Mouse (Mus musculus) midbrain, embryonic 15.5 days (tissue): Measurements from ENCODE around the gene Pth2. TPM values are rescaled to one million over a fixed set of nuclear protein-coding genes. Genes with fewer than 3 reads are reported as not detected.

ENCODE experiments used
- ATAC-seq: fragments of 200-750 bp; cut with Nextera tagmentation; replicated peaks from 2 replicates; pipeline ENCODE4 v1.8.0; 2017; ENCODE audit warnings: moderate TSS enrichment
- H3K27ac ChIP-seq: fragments of 300-500 bp; sonication (generic); 2 replicates; pipeline ENCODE4 v1.5.1; 2015; ENCODE audit warnings: mild to moderate bottlenecking, inconsistent platforms
- H3K27me3 ChIP-seq: fragments of 300-500 bp; sonication (generic); replicated peaks from 2 replicates; pipeline ENCODE4 v1.6.1; 2015; ENCODE audit warnings: inconsistent platforms
- H3K36me3 ChIP-seq: fragments of 300-500 bp; sonication (generic); replicated peaks from 2 replicates; pipeline ENCODE4 v1.6.1; 2015; ENCODE audit warnings: inconsistent platforms
- H3K4me1 ChIP-seq: fragments of 300-500 bp; sonication (generic); 2 replicates; pipeline ENCODE4 v1.6.1; 2015; ENCODE audit warnings: inconsistent platforms
- H3K4me2 ChIP-seq: fragments of 300-500 bp; sonication (generic); 2 replicates; pipeline ENCODE4 v1.6.1; 2015; ENCODE audit warnings: inconsistent platforms, mild to moderate bottlenecking, moderate library complexity
- H3K4me3 ChIP-seq: fragments of 300-500 bp; sonication (generic); 2 replicates; pipeline ENCODE4 v1.5.1; 2015; ENCODE audit warnings: mild to moderate bottlenecking, inconsistent platforms
- H3K9ac ChIP-seq: fragments of 300-500 bp; sonication (generic); 2 replicates; pipeline ENCODE4 v1.6.1; 2015; ENCODE audit warnings: mild to moderate bottlenecking, inconsistent platforms
- H3K9me3 ChIP-seq: fragments of 300-500 bp; sonication (generic); 2 replicates; pipeline ENCODE4 v1.6.1; 2016; ENCODE audit warnings: inconsistent platforms
- WGBS: fragments of 180-500 bp; shearing (Covaris S2); methylation state at CpG from one replicate; pipeline ENCODE4 v1.1.7; 2015; ENCODE audit warnings: mixed read lengths; 5-methylcytosine and 5-hydroxymethylcytosine counted together
- polyA plus RNA-seq: library from polyadenylated mRNA; unstranded; fragments of >200 nt; fragmentation: Nextera tagmentation; extraction: Ambion mirVana; gene quantifications from 2 replicates; pipeline ENCODE4 v1.2.1, GENCODE M21; 2015

Gene Pth2
- polyA plus RNA-seq, 1 experiment from 2014 or later: 0.93 TPM

DNA sequence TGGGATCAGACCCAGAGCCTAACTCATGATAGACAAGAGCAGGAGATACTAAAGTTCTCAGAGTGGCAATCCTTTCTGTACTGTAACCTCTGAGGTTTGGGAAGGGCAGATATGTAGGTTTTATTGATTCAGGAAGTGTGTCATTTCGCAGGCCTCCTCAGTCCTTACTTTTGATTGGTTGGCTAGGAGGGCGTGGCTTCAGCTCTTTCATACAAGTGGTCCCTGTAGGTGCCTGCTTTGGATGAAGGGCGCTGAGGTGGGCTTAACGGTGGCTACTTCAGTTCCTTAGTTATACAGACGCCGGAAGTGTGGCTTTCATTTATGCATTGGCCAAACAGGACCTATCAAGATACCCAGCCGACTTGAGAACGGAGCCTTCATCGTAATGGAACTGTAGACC lies 25.2 kb upstream of the Pth2 start:
- H3K36me3 ChIP-seq: peaks cover 7% of the 10 kb centered on the region; the same call in 1 of the 2 replicates
- peak overlapping the region; percentile 69 for H3K4me2 ChIP-seq
- no peak overlapping the region for H3K9ac ChIP-seq
- H3K9me3 ChIP-seq: no peaks in the 10 kb centered on the region
- no peaks in the 10 kb centered on the region for H3K27me3 ChIP-seq
- peaks cover 18% of the 10 kb centered on the region for H3K4me1 ChIP-seq
- H3K27ac ChIP-seq: 0 out of 2 replicates have a peak overlapping the region, but pooled peaks have one; percentile 96
- no peak for ATAC-seq
- H3K4me3 ChIP-seq: peak overlapping the region; percentile 66; the same call in 1 of the 2 replicates
- 87% methylated on average over 9 of the region's 9 CpGs for WGBS

DNA sequence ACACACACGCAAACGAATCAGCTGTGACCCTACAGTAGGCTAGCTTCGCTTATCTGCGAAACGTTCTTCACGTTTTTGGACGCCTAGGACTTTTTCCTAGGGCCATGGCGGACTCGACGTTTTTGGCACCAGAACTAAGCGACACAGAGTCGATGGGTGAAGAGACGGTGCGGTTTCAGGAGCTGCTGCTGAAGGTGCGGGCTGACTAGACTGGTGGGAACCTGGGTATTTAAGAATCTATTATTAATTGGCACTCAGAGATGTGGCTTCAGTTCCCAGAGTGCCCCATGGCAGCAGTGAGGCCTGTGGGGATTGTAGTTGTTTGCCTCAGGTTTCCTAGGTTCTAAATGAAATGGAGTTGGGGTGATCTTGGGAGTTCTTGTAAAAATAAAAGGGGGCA lies 24.6 kb upstream of the Pth2 start:
- no peak overlapping the region for H3K9ac ChIP-seq
- ATAC-seq: no peak
- WGBS: 95% methylated on average over 15 of the region's 15 CpGs

DNA sequence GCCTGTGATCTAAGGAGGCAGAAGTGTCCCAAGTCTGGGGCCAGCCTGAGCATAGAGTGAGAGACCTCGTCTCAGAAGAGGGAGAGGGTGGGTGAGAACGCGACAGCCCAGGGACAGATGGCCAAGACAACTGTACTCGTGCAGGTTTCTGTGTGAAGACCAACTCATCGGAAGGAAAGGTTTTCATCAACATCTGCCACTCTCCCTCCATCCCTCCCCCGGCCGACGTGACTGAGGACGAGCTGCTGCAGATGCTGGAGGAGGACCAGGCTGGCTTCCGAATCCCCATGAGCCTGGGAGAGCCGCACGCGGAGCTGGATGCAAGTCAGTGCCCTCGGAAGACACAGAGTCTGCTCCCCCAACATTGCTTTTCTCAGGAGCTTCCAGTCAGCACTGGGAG lies 23.3 kb upstream of the Pth2 start:
- H3K9me3 ChIP-seq: no peaks in the 10 kb centered on the region
- no peak overlapping the region for H3K27ac ChIP-seq
- peaks cover 24% of the 10 kb centered on the region for H3K4me1 ChIP-seq
- no peak for ATAC-seq
- no peak overlapping the region for H3K4me2 ChIP-seq
- WGBS: 85% methylated on average over 14 of the region's 14 CpGs
- H3K9ac ChIP-seq: no peak overlapping the region
- no peaks in the 10 kb centered on the region for H3K27me3 ChIP-seq
- no peak overlapping the region for H3K4me3 ChIP-seq
- H3K36me3 ChIP-seq: peaks cover 7% of the 10 kb centered on the region; the same call in 1 of the 2 replicates

More for the DNA sequence above, 24.6 kb upstream of the Pth2 start:
- H3K4me2 ChIP-seq: no peak overlapping the region
- peaks cover 7% of the 10 kb centered on the region; the same call in 1 of the 2 replicates for H3K36me3 ChIP-seq
- no peak overlapping the region for H3K4me3 ChIP-seq
- no peak overlapping the region for H3K27ac ChIP-seq
- peaks cover 18% of the 10 kb centered on the region for H3K4me1 ChIP-seq
- H3K27me3 ChIP-seq: no peaks in the 10 kb centered on the region
- no peaks in the 10 kb centered on the region for H3K9me3 ChIP-seq

DNA sequence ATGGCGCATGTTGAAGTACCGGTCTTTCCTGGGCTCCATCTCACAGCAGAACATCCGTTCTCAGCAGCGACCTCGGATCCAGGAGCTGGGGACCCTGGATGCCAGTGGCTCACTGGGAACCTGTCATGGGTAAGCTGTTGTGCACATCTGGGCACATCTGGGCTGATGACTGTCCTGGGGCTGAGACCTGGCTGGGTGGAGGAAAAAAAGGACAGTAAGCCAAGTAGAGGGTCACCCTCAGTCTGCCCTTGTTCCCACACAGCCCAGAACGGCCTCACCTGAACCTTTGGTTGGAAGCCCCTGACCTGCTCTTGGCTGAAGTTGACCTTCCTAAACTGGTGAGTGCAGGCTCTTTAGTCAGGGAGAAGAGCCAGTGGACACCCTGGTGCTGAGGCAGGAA lies 21.8 kb upstream of the Pth2 start:
- peaks cover 26% of the 10 kb centered on the region for H3K4me1 ChIP-seq
- no peak overlapping the region for H3K4me3 ChIP-seq
- H3K36me3 ChIP-seq: peaks cover 7% of the 10 kb centered on the region; the same call in 1 of the 2 replicates
- H3K27ac ChIP-seq: no peak overlapping the region
- no peaks in the 10 kb centered on the region for H3K9me3 ChIP-seq
- H3K9ac ChIP-seq: no peak overlapping the region
- no peak for ATAC-seq
- WGBS: 97% methylated on average over 6 of the region's 6 CpGs
- peaks cover 13% of the 10 kb centered on the region for H3K27me3 ChIP-seq
- no peak overlapping the region for H3K4me2 ChIP-seq

DNA sequence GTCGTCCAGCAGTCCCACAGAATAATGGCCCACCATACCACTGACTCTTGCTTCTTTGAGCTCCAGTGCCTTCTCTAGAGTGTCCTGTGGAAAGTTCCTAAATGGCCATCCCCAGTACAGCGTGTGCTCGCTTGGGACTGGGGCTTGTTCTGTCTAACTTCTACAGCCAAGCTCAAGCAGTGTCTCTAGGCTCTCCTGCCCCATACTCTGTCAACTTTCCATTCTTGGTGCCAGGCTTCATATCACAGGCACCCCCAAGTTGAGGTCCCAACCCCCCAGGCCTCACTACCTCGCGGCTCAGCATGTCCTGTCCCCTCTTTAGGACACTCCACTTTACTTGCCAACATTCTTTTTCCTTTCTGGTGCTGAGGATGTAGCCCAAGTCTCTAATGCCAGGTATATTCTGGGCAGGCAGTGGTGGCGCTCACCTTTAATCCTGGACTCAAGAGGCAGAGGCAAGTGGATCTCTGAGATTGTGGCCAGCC lies 20.4 kb upstream of the Pth2 start:
- Histone ChIP-seq H3K4me3 (no peak overlapping the region), H3K27me3 (peaks cover 25% of the 10 kb centered on the region), H3K36me3 (peaks cover 7% of the 10 kb centered on the region; the same call in 1 of the 2 replicates), H3K4me2 (no peak overlapping the region), H3K9me3 (no peaks in the 10 kb centered on the region), H3K9ac (no peak overlapping the region), H3K4me1 (peaks cover 22% of the 10 kb centered on the region), H3K27ac (no peak overlapping the region)
- WGBS: 93% methylated on average over 6 of the region's 6 CpGs
- no peak for ATAC-seq

DNA sequence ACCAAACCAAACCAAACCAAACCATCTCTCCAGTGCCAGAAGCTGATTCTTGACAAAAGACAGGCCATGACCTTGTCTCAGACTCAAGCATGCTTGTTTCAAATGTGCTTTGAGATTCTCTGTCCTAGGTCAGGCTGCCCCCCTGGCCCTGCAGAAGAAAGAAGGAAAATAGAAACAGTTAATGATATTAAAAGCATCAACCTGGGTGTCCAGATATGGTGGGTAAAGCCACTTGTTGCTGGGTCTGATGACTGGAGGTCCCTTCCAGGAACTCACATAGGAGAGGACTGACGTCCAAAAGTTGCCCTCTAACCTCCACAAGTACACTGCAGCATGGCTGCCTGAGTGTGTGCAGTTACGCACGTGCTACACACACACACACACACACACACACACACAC lies 19.9 kb upstream of the Pth2 start:
- peaks cover 30% of the 10 kb centered on the region for H3K27me3 ChIP-seq
- peaks cover 7% of the 10 kb centered on the region; the same call in 1 of the 2 replicates for H3K36me3 ChIP-seq
- H3K9ac ChIP-seq: no peak overlapping the region
- no peak overlapping the region for H3K4me3 ChIP-seq
- WGBS: 89% methylated on average over 3 of the region's 3 CpGs
- no peaks in the 10 kb centered on the region for H3K9me3 ChIP-seq
- peaks cover 17% of the 10 kb centered on the region for H3K4me1 ChIP-seq
- H3K4me2 ChIP-seq: no peak overlapping the region
- no peak for ATAC-seq
- no peak overlapping the region for H3K27ac ChIP-seq

DNA sequence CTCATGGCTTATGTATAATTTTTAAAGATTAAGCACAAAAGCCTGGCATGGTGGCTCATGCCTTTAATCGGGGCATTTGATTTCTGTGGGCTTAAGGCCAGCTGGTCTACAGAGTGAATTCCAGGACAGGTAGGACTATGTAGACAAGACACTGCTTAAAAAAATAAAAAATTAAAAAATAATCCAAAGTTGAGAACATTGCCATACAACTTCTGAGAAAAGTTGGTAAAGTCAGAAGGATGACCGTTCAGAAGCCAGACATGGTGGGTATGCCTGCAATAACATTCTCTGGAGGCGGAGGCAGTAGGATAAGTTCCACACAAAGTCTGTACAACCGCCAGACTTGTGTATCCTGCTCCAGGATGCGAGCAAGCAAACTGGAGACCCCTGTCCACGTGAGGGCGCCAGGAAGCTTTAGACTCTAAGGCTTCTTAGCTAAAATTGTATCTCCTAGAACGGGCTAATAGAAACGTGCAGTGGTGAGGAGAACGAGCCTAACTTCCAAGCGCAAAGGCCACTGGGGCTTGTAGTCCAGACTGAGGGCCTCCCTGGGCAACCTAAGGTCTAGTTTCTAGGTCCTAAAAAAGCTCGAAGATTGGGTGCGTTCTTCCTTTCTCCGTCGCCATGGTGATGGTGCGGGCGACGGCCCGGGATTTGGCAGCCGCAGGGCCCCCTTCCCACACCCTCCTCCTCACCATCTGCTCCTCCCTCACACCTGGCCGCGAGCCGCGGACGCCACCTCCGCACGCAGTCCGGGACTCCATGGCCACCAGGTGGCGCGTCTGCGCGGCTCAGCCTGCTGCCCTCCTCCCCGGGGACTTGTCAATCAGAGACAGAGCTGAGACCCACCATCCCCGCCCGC lies 19.0 kb upstream of the Pth2 start:
- 4% methylated on average over 35 of the region's 35 CpGs for WGBS
- H3K27ac ChIP-seq: peak overlapping the region; percentile 72
- peak overlapping the region; percentile 78 for H3K4me2 ChIP-seq
- peak overlapping the region; percentile 33; the same call in 1 of the 2 replicates for H3K9ac ChIP-seq
- H3K9me3 ChIP-seq: no peaks in the 10 kb centered on the region
- ATAC-seq: peak; percentile 92
- H3K4me1 ChIP-seq: peaks cover 16% of the 10 kb centered on the region
- H3K27me3 ChIP-seq: peaks cover 39% of the 10 kb centered on the region
- peaks cover 7% of the 10 kb centered on the region; the same call in 1 of the 2 replicates for H3K36me3 ChIP-seq
- H3K4me3 ChIP-seq: peak overlapping the region; percentile 41

DNA sequence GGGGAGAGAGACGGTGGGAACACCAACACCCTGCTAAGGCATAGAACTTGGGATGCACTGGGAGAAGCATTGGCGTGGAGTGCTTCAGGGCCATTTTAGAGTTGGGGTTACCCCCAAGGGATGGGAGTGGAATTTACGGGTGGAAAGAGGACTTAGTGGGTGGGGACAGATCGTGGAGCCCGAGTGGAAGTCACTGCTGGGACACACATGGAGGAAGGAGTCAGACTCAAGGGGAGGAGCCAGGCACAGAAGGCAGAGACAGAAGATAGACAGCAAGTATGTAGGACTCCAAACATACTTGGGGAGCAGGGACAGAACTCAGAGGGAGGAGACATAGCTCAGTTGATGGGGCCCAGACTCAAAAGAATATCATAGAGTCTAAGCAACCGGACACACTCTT lies 18.2 kb upstream of the Pth2 start:
- Histone ChIP-seq H3K4me1 (peaks cover 16% of the 10 kb centered on the region), H3K9me3 (no peaks in the 10 kb centered on the region), H3K4me2 (peak overlapping the region; percentile 78), H3K9ac (peak overlapping the region; percentile 33; the same call in 1 of the 2 replicates), H3K27me3 (peaks cover 45% of the 10 kb centered on the region), H3K36me3 (peaks cover 7% of the 10 kb centered on the region; the same call in 1 of the 2 replicates), H3K4me3 (peak overlapping the region; percentile 41), H3K27ac (no peak overlapping the region)
- no peak for ATAC-seq
- 26% methylated on average over 6 of the region's 6 CpGs for WGBS

DNA sequence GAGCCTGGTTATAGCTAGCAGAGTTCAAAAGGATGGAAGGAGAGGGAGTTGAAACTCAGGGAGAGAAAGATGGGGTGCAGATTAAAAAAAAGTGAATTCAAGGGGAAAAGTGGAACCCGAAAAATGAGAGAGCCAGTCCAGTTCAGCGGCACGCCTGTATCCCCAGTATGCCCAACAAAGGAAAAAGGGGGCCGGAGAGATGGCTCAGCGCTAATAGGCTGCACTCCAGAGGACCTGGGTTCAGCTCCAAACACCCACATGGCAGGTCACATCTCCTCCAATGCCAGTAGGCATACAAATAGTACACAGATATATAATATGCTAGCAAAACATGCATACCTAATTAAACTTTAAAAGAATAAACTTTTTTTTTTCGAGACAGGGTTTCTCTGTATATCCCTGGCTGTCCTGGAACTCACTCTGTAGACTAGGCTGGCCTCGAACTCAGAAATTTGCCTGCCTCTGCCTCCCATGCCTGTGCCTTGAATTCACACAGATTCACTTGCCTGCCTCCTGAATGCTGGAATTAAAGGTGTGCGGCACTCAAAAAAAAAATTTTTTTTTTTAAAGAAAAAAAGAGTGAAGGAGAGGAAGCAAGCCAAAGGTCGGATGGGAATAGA lies 17.7 kb upstream of the Pth2 start:
- 67% methylated on average over 9 of the region's 9 CpGs for WGBS
- Histone ChIP-seq H3K9me3 (no peaks in the 10 kb centered on the region), H3K4me2 (no peak overlapping the region), H3K9ac (no peak overlapping the region), H3K27me3 (peaks cover 51% of the 10 kb centered on the region), H3K36me3 (peaks cover 7% of the 10 kb centered on the region; the same call in 1 of the 2 replicates), H3K4me1 (peaks cover 22% of the 10 kb centered on the region), H3K27ac (no peak overlapping the region), H3K4me3 (no peak overlapping the region)
- no peak for ATAC-seq

DNA sequence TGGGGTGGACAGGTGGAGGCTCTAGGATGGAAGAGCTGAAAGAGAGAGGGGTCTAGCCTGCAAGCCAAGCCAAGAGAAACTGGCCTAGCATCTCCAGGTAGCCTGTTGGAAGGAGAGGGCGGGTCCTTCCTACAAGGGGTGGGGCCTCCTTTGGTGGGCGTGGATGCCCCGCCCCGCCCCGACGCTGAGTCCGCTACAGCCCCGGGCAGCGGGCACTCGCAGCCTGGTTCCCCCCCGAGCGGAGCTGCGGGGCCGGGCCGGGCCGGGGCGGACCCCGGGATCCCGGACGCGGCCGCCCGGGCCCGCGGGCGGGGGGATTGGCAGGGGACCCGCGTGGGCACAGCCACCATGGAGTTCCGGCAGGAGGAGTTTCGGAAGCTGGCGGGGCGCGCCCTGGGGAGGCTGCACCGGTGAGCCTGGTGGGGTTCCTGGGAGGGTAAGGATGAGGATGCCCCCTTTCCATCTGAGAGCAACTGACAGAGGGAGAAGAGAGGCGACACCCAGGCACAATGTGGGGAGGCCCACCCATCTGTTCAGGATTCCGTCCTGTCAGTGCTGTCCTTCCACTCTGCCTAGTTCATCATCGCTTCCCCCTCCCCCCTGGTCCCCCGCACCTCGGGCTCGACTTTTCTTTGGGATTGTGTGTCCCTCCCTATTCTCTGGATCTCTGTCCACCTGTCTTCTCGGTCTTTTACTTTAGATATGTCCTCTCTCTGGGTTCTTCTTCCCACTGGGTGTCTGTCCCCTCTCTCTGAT lies 16.9 kb upstream of the Pth2 start, which contains the start of gene Slc17a7:
Slc17a7 (plus strand) TSS at position 215 of the 756 bp plus-strand sequence.
- Histone ChIP-seq H3K4me1 (peaks cover 30% of the 10 kb centered on the region), H3K27me3 (peaks cover 59% of the 10 kb centered on the region), H3K27ac (no peak within 1 kb of the TSS), H3K4me2 (peak within 1 kb of the TSS; percentile 54), H3K9ac (peak within 1 kb of the TSS; percentile 31), H3K4me3 (peak within 1 kb of the TSS; percentile 33), H3K9me3 (no peaks in the 10 kb centered on the region), H3K36me3 (peaks cover 7% of the 10 kb centered on the region; the same call in 1 of the 2 replicates)
- WGBS: under 1% methylated on average over 37 of the region's 41 CpGs
- ATAC-seq: no peak

DNA sequence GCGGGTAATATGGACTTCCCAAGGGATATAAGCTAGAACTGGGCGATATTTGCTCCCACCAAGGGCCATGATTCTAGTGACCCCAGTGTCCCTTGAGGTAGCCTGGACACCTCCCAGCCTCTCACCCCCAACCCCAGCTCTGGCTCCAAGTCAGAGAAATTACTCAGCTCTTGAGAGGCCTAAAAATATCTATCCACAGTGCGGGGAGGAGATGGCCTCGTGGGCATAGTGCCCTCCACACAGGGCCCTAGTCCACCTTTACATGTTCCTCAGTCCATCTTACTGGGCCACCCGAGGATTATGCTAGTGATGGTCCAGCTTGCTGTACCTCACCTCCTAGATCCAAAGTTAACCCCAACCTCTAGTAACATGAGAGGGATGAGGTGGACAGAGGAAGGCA lies 16.0 kb upstream of the Pth2 start:
- no peak overlapping the region for H3K4me2 ChIP-seq
- no peaks in the 10 kb centered on the region for H3K9me3 ChIP-seq
- no peak overlapping the region for H3K27ac ChIP-seq
- no peak overlapping the region for H3K4me3 ChIP-seq
- H3K9ac ChIP-seq: no peak overlapping the region
- peaks cover 68% of the 10 kb centered on the region for H3K27me3 ChIP-seq
- 65% methylated on average over 5 of the region's 5 CpGs for WGBS
- ATAC-seq: no peak
- peaks cover 31% of the 10 kb centered on the region for H3K4me1 ChIP-seq
- H3K36me3 ChIP-seq: no peaks in the 10 kb centered on the region; the same call in 1 of the 2 replicates
